Comparison of ENCODE assay signal across 24 mouse cellular contexts in the genomic region with DNA sequence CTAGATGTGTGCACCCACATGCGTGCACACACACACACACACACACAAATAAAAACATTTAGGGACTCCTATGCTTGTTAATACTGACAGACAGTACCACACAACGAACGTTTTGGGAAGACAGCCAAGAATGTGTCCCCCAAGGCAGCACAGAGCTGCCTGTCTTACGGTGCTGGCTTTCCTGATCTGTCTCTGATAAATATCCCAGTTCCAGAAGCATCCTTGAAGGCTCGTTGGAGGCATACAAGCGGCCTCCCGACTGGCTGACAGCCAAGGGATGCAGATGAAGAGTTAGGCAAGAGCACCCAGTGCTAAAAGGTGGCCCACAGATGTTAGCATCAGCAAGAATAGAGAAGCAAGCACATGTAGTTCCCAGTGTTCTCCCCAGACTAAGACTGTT. TPM values are rescaled to one million over a fixed set of nuclear protein-coding genes. Genes with fewer than 3 reads are reported as not detected.
DNase-seq lines count a peak whose midpoint lies in the region; ATAC-seq and TF ChIP-seq lines count a peak whose summit lies in the region.
"Had no signal": no experiment of that assay in that cellular context is flagged by ENCODE, and none has a peak within 500 bp of the region (broad histone marks: within the 10 kb centered on the region; RNA-seq: fewer than 3 reads in every experiment).

No protein-coding gene starts in this region.

- no peaks in the 10 kb centered on the region for H3K36me3 ChIP-seq in midbrain, embryonic 11.5 days (ENCODE audit: control insufficient read depth, insufficient read depth, low read length)
- no peaks in the 10 kb centered on the region for H3K36me3 ChIP-seq in midbrain, embryonic 16.5 days (ENCODE audit: control insufficient read depth, insufficient read depth, low read length)
- H3K36me3 ChIP-seq: intestine, embryonic 15.5 days; limb, embryonic 13.5 days; liver, embryonic 13.5 days; lung, embryonic 15.5 days; neural tube, embryonic 12.5 days had no signal

- DNase-seq in heart, adult 11 months, result peak; percentile 87
- no peak for DNase-seq in heart, postnatal 36 days
- peak; percentile 12 for DNase-seq in midbrain, embryonic 11.5 days (ENCODE audit: low spot score, missing footprints)
- DNase-seq in testis, postnatal 10 days (ENCODE audit: low spot score), result peak; percentile 42
- DNase-seq in testis, postnatal 14 days (ENCODE audit: low spot score), result no peak
- no peak for DNase-seq in gastrocnemius, adult 2 months
- DNase-seq: adrenal gland, postnatal 10 days; cerebellum, adult 8-10 months; gastrocnemius, postnatal 36 days; kidney, adult 9 months; kidney, postnatal 25 days; liver, embryonic 13.5 days; lung, postnatal 36 days; retina, postnatal 1 day had no signal

- intact Hi-C loops in heart, postnatal 36 days (cut with DNase I), result no loop called here
- intact Hi-C loops in gastrocnemius, adult 2 months (cut with DNase I), result no loop called here

- H3K4me1 ChIP-seq in midbrain, embryonic 11.5 days (ENCODE audit: control insufficient read depth, insufficient read depth, low read length), result no peaks in the 10 kb centered on the region
- H3K4me1 ChIP-seq in midbrain, embryonic 16.5 days (ENCODE audit: control insufficient read depth, insufficient read depth, low read length), result no peaks in the 10 kb centered on the region
- H3K4me1 ChIP-seq: liver, embryonic 13.5 days; neural tube, embryonic 12.5 days had no signal

- no peaks in the 10 kb centered on the region for H3K9me3 ChIP-seq in midbrain, embryonic 11.5 days (ENCODE audit: control insufficient read depth, low read length)
- H3K9me3 ChIP-seq in midbrain, embryonic 16.5 days (replicated peaks; ENCODE audit: control insufficient read depth, low read length, poor library complexity, severe bottlenecking), result no peaks in the 10 kb centered on the region
- H3K9me3 ChIP-seq: intestine, embryonic 15.5 days; limb, embryonic 13.5 days; liver, embryonic 13.5 days; lung, embryonic 15.5 days; megakaryocyte, embryonic 14.5 days; neural tube, embryonic 12.5 days had no signal

- H3K9ac ChIP-seq in midbrain, embryonic 11.5 days (ENCODE audit: low read length), result no peak overlapping the region
- no peak overlapping the region for H3K9ac ChIP-seq in midbrain, embryonic 16.5 days (ENCODE audit: low read depth, low read length)
- H3K9ac ChIP-seq: hindbrain, embryonic 14.5 days; intestine, embryonic 15.5 days; limb, embryonic 13.5 days; liver, embryonic 13.5 days; lung, embryonic 15.5 days; neural tube, embryonic 12.5 days had no signal

- no peaks in the 10 kb centered on the region for H3K27me3 ChIP-seq in midbrain, embryonic 11.5 days (ENCODE audit: control insufficient read depth, insufficient read depth, low read length)
- H3K27me3 ChIP-seq in midbrain, embryonic 16.5 days (ENCODE audit: control insufficient read depth, insufficient read depth, low read depth, low read length), result no peaks in the 10 kb centered on the region
- H3K27me3 ChIP-seq: intestine, embryonic 15.5 days; limb, embryonic 13.5 days; liver, embryonic 13.5 days; lung, embryonic 15.5 days; neural tube, embryonic 12.5 days had no signal

- H3K4me3 ChIP-seq in midbrain, embryonic 11.5 days (ENCODE audit: low read depth, low read length), result no peak overlapping the region
- H3K4me3 ChIP-seq in midbrain, embryonic 16.5 days (ENCODE audit: low read depth, low read length), result no peak overlapping the region
- no peak overlapping the region for H3K4me3 ChIP-seq in gastrocnemius, adult 2 months
- H3K4me3 ChIP-seq: erythroblast, embryonic 14.5 days; intestine, embryonic 15.5 days; layer of hippocampus, adult 2 months; limb, embryonic 13.5 days; liver, embryonic 13.5 days; lung, embryonic 15.5 days; megakaryocyte, embryonic 14.5 days; neural tube, embryonic 12.5 days had no signal

- H3K4me2 ChIP-seq in midbrain, embryonic 11.5 days, result no peak overlapping the region
- no peak overlapping the region for H3K4me2 ChIP-seq in midbrain, embryonic 16.5 days (ENCODE audit: low read length)
- H3K4me2 ChIP-seq: hindbrain, embryonic 14.5 days; intestine, embryonic 15.5 days; limb, embryonic 13.5 days; liver, embryonic 13.5 days; lung, embryonic 15.5 days; neural tube, embryonic 12.5 days had no signal

- no peak for ATAC-seq in midbrain, embryonic 11.5 days (ENCODE audit: low FRiP score)
- ATAC-seq in midbrain, embryonic 16.5 days, result no peak
- ATAC-seq: intestine, embryonic 15.5 days had no signal

- no peak for TF ChIP-seq CTCF in gastrocnemius, adult 2 months (IDR thresholded peaks at IDR 0.05)

- H3K27ac ChIP-seq in midbrain, embryonic 11.5 days (ENCODE audit: low read depth, low read length), result no peak overlapping the region
- H3K27ac ChIP-seq in midbrain, embryonic 16.5 days (ENCODE audit: low read length), result no peak overlapping the region
- H3K27ac ChIP-seq in gastrocnemius, adult 2 months, result no peak overlapping the region
- H3K27ac ChIP-seq: hindbrain, embryonic 14.5 days; intestine, embryonic 15.5 days; layer of hippocampus, adult 2 months; limb, embryonic 13.5 days; liver, embryonic 13.5 days; lung, embryonic 15.5 days; neural tube, embryonic 12.5 days; stomach, postnatal 0 days had no signal

- 84% methylated on average over 7 of the region's 7 CpGs for WGBS in midbrain, embryonic 11.5 days
- WGBS in midbrain, embryonic 16.5 days, result 58% methylated on average over 7 of the region's 7 CpGs

RNA-seq across cellular contexts. Expression of gene Cdh5, which starts 23.3 kb away (rescaled TPM):
- total RNA-seq in heart, postnatal 36 days (2021), result 100 to 1,000 TPM; 133 to 159 TPM
- 18.0 and 19.0 TPM in 2 replicates for polyA plus RNA-seq in midbrain, embryonic 11.5 days (2014; fragmentation: Nextera tagmentation; extraction: Ambion mirVana)
- 9.5 and 11.4 TPM in 2 replicates for polyA plus RNA-seq in midbrain, embryonic 16.5 days (2015; fragmentation: Nextera tagmentation; extraction: Ambion mirVana)
- 10 to 100 TPM; 36.4 to 46.9 TPM for total RNA-seq in gastrocnemius, adult 2 months (2021)

Comparison
In these comparisons a context has a peak if more than half of its experiments do, and no peak if none do; other contexts are left out.
1. DNase-seq: peak in heart, adult 11 months (single experiment), midbrain, embryonic 11.5 days (single experiment) and testis, postnatal 10 days (single experiment); none in heart, postnatal 36 days (0 of 2), testis, postnatal 14 days (single experiment) and gastrocnemius, adult 2 months (single experiment).